Mouse (Mus musculus) neural tube, embryonic 14.5 days (tissue): Measurements from ENCODE around the gene Ube2o. TPM values are rescaled to one million over a fixed set of nuclear protein-coding genes. Genes with fewer than 3 reads are reported as not detected.

Experiments
- ATAC-seq: fragments of 200-750 bp; cut with Nextera tagmentation; 2 replicates; pipeline ENCODE4 v1.8.0; 2017; ENCODE audit warnings: low read depth, mild to moderate bottlenecking, moderate TSS enrichment, moderate library complexity
- H3K27ac ChIP-seq: fragments of 300-500 bp; sonication (generic); 2 replicates; pipeline ENCODE4 v1.5.1; 2014; ENCODE audit warnings: low read depth, mild to moderate bottlenecking, control low read depth, low read length, moderate library complexity, mixed read lengths
- H3K27me3 ChIP-seq: fragments of 300-500 bp; sonication (generic); 2 replicates; pipeline ENCODE4 v1.6.1; 2014; ENCODE audit warnings: low read length; ENCODE audit not compliant: control insufficient read depth, insufficient read depth
- H3K36me3 ChIP-seq: fragments of 300-500 bp; sonication (generic); 2 replicates; pipeline ENCODE4 v1.6.1; 2014; ENCODE audit warnings: low read length, mixed read lengths; ENCODE audit not compliant: control insufficient read depth, insufficient read depth
- H3K4me1 ChIP-seq: fragments of 300-500 bp; sonication (generic); 2 replicates; pipeline ENCODE4 v1.6.1; 2014; ENCODE audit warnings: low read length; ENCODE audit not compliant: control insufficient read depth, insufficient read depth
- H3K4me2 ChIP-seq: fragments of 300-500 bp; sonication (generic); 2 replicates; pipeline ENCODE4 v1.6.1; 2014; ENCODE audit warnings: mild to moderate bottlenecking, low read depth, low read length, control low read depth
- H3K4me3 ChIP-seq: fragments of 300-500 bp; sonication (generic); 2 replicates; pipeline ENCODE4 v1.5.1; 2014; ENCODE audit warnings: low read depth, low read length, control low read depth, mixed read lengths
- H3K9ac ChIP-seq: fragments of 300-500 bp; sonication (generic); replicated peaks from 2 replicates; pipeline ENCODE4 v1.6.1; 2014; ENCODE audit warnings: low read depth, mild to moderate bottlenecking, control low read depth, low read length, mixed read lengths
- H3K9me3 ChIP-seq: fragments of 300-500 bp; sonication (generic); 2 replicates; pipeline ENCODE4 v1.6.1; 2016; ENCODE audit warnings: low read length; ENCODE audit not compliant: control insufficient read depth
- WGBS: fragments of 180-500 bp; shearing (Covaris S2); extraction: QIAGEN DNeasy Blood & Tissue Kit; methylation state at CpG from one replicate; pipeline ENCODE4 v1.1.7; 2014; 5-methylcytosine and 5-hydroxymethylcytosine counted together
- polyA plus RNA-seq: library from polyadenylated mRNA; unstranded; fragments of >200 nt; fragmentation: Nextera tagmentation; extraction: Ambion mirVana; gene quantifications from 2 replicates; pipeline ENCODE4 v1.2.1, GENCODE M21; 2014

Ube2o gene
- polyA plus RNA-seq, 1 experiment from 2014 or later: 30.2 TPM

DNA sequence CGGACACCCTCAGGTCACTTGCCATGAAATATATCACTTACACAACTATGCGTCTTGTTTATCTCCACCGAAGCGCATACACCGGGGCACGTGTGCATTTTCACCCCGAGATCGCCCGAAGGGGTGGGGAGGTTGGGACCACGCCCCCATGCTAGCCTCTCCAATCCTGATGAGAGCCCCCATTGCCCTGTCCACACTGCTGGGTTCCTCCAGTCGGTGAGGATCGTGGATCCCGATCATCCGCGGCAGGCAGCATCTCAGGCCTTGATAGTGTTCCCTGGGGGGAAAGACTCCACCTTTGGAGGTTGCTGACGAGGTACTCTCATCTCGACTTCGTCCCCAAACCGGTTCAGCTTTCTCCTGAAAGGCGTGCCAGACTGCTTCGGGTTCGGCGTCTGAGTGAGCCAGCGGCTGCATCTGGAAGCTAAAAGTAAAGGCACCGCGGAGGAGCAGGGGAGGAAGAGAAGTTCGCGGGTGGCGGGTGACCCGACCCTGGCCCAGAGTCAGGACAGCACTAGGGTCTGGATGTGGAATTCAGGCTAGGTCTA is 48.9 kb downstream of the Ube2o start:
- Histone ChIP-seq H3K4me1 (peaks cover 27% of the 10 kb centered on the region), H3K27ac (no peak overlapping the region), H3K4me2 (peak overlapping the region; percentile 78), H3K27me3 (peaks cover 34% of the 10 kb centered on the region), H3K36me3 (0 out of 2 replicates have a peak, but pooled peaks cover 3% of the 10 kb centered on the region), H3K9me3 (no peaks in the 10 kb centered on the region), H3K9ac (no peak overlapping the region; the same call in 1 of the 2 replicates), H3K4me3 (peak overlapping the region; percentile 35)
- under 1% methylated on average over 30 of the region's 30 CpGs for WGBS
- no peak for ATAC-seq

DNA sequence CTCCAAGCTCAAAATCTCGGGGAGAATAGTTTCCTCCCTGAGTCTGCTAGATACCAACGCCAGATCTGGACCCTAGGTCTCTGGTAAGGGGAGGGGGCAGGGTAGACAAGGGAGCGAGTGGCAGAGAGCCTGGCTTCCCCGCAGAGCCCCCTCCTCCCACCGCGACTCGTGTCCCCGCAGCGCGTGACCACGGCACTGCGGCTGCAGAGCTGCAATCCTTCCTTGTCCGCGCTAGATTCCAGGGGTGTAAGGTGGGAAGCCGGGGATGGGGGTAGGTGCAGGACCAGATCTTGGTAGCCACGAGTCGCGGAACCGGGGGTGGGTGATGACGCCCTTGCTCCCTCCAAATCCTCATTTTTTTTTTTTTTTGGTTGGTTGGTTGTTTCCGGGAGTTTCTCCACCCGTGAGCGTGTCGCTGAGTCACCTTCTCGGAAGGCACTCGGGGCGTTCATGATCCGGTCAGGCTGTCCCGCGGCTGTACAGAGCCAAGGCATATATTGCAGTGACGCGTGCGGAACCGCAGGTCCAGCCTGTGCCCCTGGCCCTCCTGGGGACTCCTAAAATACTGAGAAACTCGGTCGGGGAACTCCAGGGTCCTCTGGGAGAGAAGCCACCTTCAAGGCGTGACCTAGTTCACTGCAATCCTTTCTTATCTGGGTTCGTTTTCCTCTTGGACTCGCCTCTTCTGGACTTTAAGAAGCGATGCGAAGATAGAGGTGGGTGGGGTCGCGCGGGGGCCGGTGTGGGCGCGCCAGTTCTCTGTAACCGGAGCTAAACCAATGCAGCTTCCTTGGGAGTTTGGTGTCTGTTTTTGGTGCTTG is 49.7 kb downstream of the Ube2o start:
- Histone ChIP-seq H3K4me3 (peak overlapping the region; percentile 35), H3K27ac (no peak overlapping the region)
- ATAC-seq: no peak; the same call in 1 of the 2 replicates

DNA sequence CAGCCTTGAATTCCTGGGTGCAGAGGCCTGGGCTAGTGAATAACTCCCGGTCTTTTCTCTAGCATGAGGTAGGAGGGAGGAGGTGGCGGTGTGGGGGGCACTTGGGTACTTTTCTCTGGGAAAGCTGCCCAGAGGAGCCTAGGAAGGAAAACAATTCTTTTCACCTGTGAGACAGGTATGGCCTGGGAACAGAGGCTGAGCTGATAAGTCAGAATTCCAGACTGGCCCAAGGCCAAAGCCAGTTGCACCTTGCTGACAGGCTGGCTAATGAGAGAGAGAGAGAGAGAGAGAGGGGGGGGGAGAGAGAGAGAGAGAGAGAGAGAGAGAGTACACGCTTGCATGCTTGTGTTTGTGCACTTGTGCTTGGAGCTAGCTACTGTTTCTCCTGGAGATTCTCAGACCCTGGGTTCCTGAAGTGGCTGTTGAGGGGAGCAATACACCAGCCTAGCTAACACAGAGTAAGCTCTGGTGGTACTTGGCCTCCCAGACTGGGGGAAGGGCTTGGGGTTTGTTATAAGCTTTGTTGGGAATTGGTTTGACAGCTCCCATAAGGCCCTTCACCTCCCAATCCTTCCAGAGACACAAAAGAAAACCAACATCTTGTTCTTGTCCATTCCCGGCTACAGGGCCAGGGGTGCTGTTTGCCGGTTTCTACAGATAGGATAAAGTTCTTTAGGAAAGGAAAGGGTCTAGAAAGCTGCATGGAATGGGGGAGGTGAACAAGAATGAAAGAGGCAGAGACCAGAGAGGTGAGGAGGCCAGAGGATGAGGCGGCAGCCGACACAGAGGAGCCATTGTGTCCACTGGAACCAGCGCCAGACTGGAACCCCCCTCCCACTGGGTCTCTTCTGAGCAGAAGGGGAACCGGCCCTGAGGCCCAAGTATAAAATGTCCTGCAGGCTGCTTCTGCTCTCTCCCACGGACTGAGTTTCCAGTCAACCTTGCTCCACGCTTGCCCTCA is 50.8 kb downstream of the Ube2o start, which contains the start of gene Sphk1:
Gene Sphk1, plus strand, starts transcription at position 739 of the 961 bp plus-strand sequence.
- ATAC-seq: no peak
- Histone ChIP-seq H3K4me1 (peaks cover 27% of the 10 kb centered on the region), H3K4me3 (peak within 1 kb of the TSS; percentile 35), H3K4me2 (peak within 1 kb of the TSS; percentile 78), H3K36me3 (no peaks in the 10 kb centered on the region), H3K9ac (no peak within 1 kb of the TSS), H3K27ac (no peak within 1 kb of the TSS), H3K27me3 (peaks cover 34% of the 10 kb centered on the region), H3K9me3 (no peaks in the 10 kb centered on the region)
- WGBS: 26% methylated on average over 11 of the region's 11 CpGs

More for the DNA sequence above, 49.7 kb downstream of the Ube2o start:
- H3K9me3 ChIP-seq: no peaks in the 10 kb centered on the region
- H3K36me3 ChIP-seq: no peaks in the 10 kb centered on the region
- peak overlapping the region; percentile 78 for H3K4me2 ChIP-seq
- H3K27me3 ChIP-seq: peaks cover 34% of the 10 kb centered on the region
- no peak overlapping the region; the same call in 1 of the 2 replicates for H3K9ac ChIP-seq
- peaks cover 27% of the 10 kb centered on the region for H3K4me1 ChIP-seq
- 2% methylated on average over 48 of the region's 48 CpGs for WGBS

DNA sequence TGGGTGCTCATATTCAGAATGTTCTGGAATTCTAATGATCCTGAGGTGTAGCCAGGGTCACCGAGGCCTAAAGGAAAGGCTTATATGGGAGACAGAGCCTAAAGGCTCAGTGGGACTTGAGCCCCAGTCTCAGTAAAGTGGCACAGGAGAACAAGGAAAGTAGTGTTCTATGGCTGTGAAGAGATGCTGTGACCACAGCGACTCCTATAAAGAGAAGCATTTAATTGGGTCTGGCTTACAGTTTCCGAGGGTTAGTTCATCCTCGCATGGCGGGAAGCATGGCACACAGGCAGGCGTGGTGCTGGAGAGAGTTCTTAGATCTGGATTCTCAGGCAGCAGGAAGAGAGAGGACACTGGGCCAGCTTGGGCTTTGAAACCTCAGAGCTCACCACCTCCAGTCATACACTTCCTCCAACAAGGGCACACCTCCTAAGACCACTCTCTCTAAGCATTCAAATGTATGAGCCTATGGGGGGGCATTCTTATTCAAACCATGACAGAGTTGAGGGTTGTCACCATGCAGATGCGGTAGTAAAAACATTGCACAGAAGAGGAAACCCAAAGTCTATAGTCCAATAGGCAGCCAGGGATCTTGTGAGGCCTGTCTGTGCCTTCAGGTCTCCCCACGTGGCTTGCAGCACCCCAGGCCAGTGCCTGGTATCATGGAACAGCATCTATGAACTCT is 52.5 kb downstream of the Ube2o start:
- H3K9me3 ChIP-seq: no peaks in the 10 kb centered on the region
- no peaks in the 10 kb centered on the region for H3K36me3 ChIP-seq
- no peak overlapping the region for H3K4me3 ChIP-seq
- H3K27me3 ChIP-seq: peaks cover 25% of the 10 kb centered on the region
- WGBS: 70% methylated on average over 8 of the region's 8 CpGs
- peaks cover 24% of the 10 kb centered on the region for H3K4me1 ChIP-seq
- no peak overlapping the region for H3K4me2 ChIP-seq
- ATAC-seq: no peak
- no peak overlapping the region for H3K9ac ChIP-seq
- no peak overlapping the region for H3K27ac ChIP-seq

DNA sequence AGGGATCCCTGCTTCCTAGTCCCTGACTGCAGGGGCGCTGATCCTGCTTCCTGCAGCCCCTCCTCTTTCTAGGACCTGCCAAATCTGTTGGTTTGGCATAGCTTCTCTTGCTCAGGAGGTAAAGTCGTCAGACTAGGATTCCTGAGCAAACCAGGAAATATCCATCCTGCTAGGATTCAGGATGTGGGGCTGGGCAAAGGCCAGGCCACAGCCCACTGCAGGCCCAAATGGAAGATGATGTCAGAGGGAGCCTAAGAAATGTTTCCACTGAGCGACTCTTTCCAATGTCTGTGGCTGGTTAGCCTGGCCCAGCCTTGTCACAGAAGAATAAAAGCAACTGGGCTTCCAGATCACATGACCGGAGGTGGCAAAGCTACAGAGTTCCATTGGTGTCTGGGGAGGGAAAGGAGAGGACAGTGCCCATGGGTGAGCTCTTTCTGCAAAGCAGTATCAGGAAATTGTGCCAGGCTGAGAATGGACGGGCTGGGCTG is 57.5 kb downstream of the Ube2o start:
- Histone ChIP-seq H3K9me3 (no peaks in the 10 kb centered on the region), H3K4me3 (no peak overlapping the region), H3K4me1 (no peaks in the 10 kb centered on the region), H3K36me3 (no peaks in the 10 kb centered on the region), H3K27ac (no peak overlapping the region), H3K9ac (no peak overlapping the region), H3K4me2 (no peak overlapping the region), H3K27me3 (no peaks in the 10 kb centered on the region)
- no peak for ATAC-seq
- 53% methylated on average over 5 of the region's 5 CpGs for whole genome bisulfite sequencing

DNA sequence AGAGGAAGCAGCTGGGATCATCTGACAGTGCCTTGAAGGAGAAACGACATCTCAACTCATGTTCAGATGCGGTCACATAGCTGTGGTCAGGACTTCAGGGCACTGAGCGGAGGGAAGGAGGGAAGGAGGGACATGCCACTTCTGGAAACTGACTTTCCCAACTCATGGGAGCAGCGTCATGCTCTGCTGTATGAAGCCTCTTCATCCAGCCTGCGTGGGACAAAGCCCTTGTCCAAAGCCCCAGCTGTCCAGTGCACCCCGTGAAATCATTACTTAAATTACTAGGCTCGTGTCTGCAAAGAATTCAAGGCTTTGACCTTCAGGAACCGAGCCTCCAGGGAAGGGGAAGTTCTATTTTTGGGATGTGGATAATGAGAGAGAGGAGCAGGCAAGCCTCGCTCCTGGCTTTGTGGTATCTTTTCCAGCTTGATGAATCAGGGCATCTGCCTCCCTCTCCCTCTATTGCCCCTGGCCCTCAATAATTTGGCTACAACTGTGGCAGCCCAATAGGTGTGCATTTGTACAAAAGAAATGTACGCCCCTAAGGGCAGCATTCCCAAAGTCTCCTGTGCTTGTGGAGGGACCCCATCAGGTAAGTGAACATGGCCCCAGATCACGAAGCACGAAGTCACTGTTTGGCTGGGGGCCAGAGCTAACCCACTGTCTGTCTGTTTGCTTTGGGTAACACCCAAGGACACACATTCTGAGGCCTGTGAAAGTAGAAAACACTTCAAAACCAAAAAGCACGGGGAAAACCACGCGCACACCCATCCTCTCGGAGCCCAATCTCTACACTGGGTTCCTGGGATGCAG is 58.2 kb downstream of the Ube2o start:
- Histone ChIP-seq H3K27me3 (no peaks in the 10 kb centered on the region), H3K27ac (no peak overlapping the region), H3K4me1 (no peaks in the 10 kb centered on the region), H3K4me3 (no peak overlapping the region), H3K9ac (no peak overlapping the region), H3K4me2 (no peak overlapping the region), H3K36me3 (no peaks in the 10 kb centered on the region), H3K9me3 (no peaks in the 10 kb centered on the region)
- no peak for ATAC-seq
- 55% methylated on average over 16 of the region's 16 CpGs for WGBS

DNA sequence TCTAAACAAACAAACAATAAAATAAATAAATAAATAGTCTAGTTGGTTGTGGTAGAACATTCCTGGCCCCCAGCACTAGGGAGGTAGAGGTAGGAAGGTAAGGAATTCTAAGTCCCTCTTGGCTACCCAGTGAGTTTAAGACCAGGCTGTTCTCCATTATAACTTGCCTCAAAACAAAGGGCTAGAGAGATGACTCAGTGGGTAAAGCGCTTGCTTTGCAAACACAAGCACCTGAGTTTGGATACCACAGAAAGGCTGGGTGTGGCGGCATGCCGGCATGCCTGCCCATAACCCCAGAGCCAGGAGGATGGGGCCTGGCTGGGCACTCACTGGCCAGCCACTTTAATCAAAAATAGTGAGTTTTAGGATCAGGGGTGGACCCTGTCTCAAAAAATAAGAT is 59.2 kb downstream of the Ube2o start:
- H3K9ac ChIP-seq: no peak overlapping the region
- no peaks in the 10 kb centered on the region for H3K27me3 ChIP-seq
- no peaks in the 10 kb centered on the region for H3K36me3 ChIP-seq
- H3K4me2 ChIP-seq: no peak overlapping the region
- no peak overlapping the region for H3K4me3 ChIP-seq
- no peak for ATAC-seq
- H3K4me1 ChIP-seq: no peaks in the 10 kb centered on the region
- H3K9me3 ChIP-seq: no peaks in the 10 kb centered on the region
- 89% methylated on average over 3 of the region's 3 CpGs for WGBS
- no peak overlapping the region for H3K27ac ChIP-seq

DNA sequence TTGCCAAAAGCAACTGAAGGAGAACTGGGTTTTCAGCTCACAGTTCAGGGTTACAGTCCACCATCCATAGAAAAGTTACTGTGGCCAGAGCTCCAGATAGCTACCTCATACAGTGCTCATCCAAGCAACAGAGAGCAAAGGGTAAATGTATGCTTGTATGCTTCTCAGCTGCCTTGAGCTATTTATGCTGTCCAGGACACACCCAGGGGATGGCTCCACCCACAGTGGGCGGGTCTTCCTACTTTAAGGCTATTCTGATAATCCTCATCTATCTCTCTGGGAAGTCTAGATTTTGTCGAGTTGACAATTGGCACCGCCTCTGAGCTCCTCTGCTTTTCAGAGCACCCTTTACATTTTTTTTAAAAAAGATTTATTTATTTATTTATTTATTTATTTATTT is 60.1 kb downstream of the Ube2o start:
- Histone ChIP-seq H3K9ac (no peak overlapping the region), H3K36me3 (no peaks in the 10 kb centered on the region), H3K4me1 (no peaks in the 10 kb centered on the region), H3K27ac (no peak overlapping the region), H3K9me3 (no peaks in the 10 kb centered on the region), H3K4me2 (no peak overlapping the region), H3K4me3 (no peak overlapping the region), H3K27me3 (no peaks in the 10 kb centered on the region)
- WGBS: 62% methylated on average over 3 of the region's 3 CpGs
- no peak for ATAC-seq
